Mouse (Mus musculus) adrenal gland, postnatal 36 days (tissue): ENCODE measurements around the gene Tial1. TPM values are rescaled to one million over a fixed set of nuclear protein-coding genes. Genes with fewer than 3 reads are reported as not detected.

Source experiments
- DNase-seq, 2 experiments: peaks; one replicate each; pipeline ENCODE4 v3.0.0; 2021; ENCODE audit warnings: mixed read lengths in 1 of 2
- microRNA-seq: library from miRNA; unstranded; fragments of <30 nt; microRNA quantifications from one replicate; pipeline ENCODE4 v1.2.0, GENCODE M21; 2021
- total RNA-seq, 2 experiments: library from RNA; stranded (reverse); gene quantifications; 2 replicates each; pipeline ENCODE4 v1.2.3; 2021

Gene Tial1
- total RNA-seq, 2 experiments from 2014 or later = 74.4 to 90.2 TPM

DNA sequence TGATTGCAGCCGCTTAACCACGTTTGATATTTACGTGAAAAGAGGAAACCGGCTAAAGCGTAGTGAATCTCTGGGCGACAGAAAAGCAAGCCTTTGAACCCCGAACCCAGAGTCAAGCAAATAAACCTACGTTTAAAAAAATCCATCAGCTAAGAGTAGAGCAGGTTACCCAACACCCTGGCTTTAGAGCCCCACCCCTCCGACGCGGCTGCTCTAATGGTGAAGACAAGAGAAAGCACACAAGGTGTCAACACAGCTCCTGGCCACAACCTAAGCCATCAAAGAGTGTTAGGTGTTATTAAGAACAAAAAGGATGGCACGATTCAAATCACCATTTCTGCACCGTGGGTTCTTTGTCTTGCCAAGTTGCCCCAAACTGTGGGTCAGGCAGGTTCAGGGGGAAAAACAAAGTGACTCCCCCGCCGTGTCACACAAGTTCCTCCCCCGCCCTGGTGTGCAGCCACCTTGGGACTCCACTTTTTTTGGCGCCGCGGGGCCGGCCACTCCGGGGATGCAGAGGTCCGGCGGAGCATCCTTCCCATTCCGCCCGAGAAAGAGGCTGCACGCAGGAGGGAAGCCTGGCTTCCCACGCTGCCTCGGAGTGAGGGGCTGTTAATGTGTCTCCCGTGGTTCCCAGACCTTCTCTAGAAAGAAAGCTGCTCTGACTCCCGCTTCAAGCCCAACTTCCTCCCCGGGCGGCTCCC is 44.1 kb downstream of the Tial1 start:
- DNase-seq = no peak

DNA sequence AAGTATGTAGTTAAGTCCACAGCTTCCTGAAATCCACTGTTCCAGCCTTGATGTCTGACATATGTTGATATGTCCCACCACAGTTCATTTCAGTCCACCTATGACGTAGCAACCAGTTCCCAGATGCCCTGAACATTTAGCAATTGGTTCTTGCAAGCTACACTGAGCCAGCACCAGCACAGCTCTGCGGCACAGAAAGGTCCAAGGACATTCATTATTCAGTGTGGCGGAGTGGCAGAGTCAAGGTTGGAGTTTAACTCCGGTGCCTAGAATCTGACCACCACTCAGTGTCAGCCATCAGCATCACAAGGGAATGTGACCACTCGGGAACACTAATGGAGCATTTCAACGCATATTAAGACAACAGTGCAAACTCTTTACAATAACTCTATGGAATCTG is 44.9 kb downstream of the Tial1 start:
- DNase-seq = peak in 1 of 2 experiments; percentile 54

GRCm38 (mm10) chr7:128414433-128414832 is 47.1 kb downstream of the Tial1 start:
- DNase-seq = no peak

- DNase-seq = no peak
Observed at GRCm38 (mm10) chr7:128412071-128412833, 49.3 kb downstream of the Tial1 start.

DNA sequence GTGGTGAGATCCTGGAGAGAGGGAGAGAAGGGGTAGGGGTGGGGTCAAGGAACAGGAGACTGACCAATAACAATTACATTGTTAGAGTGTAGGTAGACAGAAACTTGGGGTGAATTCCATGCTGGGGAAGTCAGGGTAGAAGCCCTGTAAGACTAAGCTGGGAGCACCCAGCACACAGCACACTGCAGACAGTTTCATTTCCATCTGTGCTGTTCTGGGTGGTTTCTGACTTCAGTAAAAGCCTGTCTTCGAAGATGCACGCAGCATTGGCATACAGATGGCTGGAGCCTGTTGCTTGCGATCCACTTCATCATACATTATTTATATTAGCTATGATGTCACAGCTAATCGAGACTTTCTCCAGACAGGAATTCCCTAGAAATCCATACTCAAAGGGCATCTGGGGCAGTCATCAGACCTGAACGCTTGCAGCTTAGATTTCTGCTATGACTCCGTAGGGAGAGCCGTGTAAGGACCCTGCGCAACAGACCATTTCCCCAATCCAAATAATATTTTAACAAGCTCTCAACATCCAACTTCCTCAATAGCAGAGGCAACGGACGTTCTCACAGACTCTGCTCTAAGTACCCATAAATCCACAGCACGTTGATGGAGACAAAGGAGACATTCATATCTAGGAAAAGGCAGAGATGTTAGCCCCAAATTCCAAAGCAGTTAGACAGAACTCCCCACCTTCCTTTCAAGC is 50.7 kb downstream of the Tial1 start:
- DNase-seq = no peak

- no peak for DNase-seq
Observed at GRCm38 (mm10) chr7:128408265-128408664, 53.3 kb downstream of the Tial1 start.

- DNase-seq = no peak
Observed at GRCm38 (mm10) chr7:128403988-128404387, 57.5 kb downstream of the Tial1 start.

DNA sequence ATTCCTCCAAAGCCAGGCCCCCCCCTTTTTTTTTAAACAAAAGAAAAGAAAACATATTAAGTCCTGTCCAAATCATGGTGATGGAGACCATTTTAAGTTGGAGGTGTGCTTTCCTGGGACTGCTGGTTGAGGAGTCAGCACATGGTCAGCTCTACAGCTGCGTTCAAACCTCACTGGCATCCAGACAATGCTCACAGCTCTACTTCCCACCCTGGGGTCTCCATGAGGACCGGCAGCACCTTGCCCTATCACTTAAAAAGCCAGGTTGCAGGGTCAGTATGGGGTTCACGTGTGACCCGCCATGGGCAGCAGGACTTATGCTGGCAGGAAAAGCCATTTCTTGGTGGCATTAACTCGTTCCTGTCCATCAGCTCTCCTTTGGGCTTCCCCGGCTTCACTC is 57.9 kb downstream of the Tial1 start:
- no peak for DNase-seq

DNA sequence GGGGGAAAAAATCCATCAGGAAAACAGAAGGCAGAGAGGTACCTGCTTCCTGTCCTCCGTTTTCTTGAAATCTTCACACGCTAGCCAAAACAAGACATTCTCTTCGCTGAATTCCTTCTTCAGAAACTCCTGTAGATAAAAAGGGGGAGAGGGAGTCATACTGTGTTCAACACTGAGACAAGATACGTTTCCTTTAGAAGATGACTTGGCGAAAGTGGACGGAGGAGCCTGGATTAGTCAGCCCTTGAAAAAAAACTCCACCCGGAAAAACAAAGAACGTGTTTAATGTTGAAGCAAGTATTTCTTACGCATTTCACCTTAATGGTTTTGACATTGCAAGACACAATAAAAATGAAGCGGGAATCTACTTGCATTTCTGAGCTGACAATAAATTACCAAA is 58.4 kb downstream of the Tial1 start:
- DNase-seq = no peak

GRCm38 (mm10) chr7:128402577-128402976 is 58.9 kb downstream of the Tial1 start:
- DNase-seq = peak; percentile 18 to 34

GRCm38 (mm10) chr7:128398664-128399063 is 62.9 kb downstream of the Tial1 start:
- DNase-seq = peak in 1 of 2 experiments; percentile 29

GRCm38 (mm10) chr7:128397066-128397465 is 64.5 kb downstream of the Tial1 start:
- DNase-seq = no peak

- DNase-seq = no peak
Observed at GRCm38 (mm10) chr7:128393756-128394155, 67.8 kb downstream of the Tial1 start.

- no peak for DNase-seq
Observed at GRCm38 (mm10) chr7:128392972-128393314, 68.6 kb downstream of the Tial1 start.

- DNase-seq = peak in 1 of 2 experiments; percentile 19
Observed at GRCm38 (mm10) chr7:128392071-128392971, 69.2 kb downstream of the Tial1 start.

- no peak for DNase-seq
Observed at GRCm38 (mm10) chr7:128391267-128392057, 70.1 kb downstream of the Tial1 start.

Small RNAs within 50 kb of the gene (microRNA-seq; reads per million reads assigned to microRNA genes)
- gene Gm24365 = not detected

Other genes with a start within 250 kb of the Tial1 start
- 10 to 100 TPM; 18.5 to 19.9 TPM for gene Armc5, start 224.4 kb downstream of the Tial1 start, total RNA-seq
- gene 9130023H24Rik, start 223.7 kb downstream of the Tial1 start, total RNA-seq = 1 to 10 TPM; 6.5 to 7.6 TPM
- 10 to 100 TPM; 18.3 to 28.9 TPM for gene Tgfb1i1, start 214.9 kb downstream of the Tial1 start, total RNA-seq
- gene Slc5a2, start 196.1 kb downstream of the Tial1 start, total RNA-seq = not detected
- 10 to 100 TPM; 27.9 to 28.9 TPM for gene BC017158, start 163.5 kb downstream of the Tial1 start, total RNA-seq
- gene Rgs10, start 43.0 kb downstream of the Tial1 start, total RNA-seq = 10 to 100 TPM; 10.6 to 19.7 TPM
- gene Bag3, start 61.9 kb upstream of the Tial1 start, total RNA-seq = 100 to 1,000 TPM; 193 to 336 TPM
- gene Inpp5f, start 149.6 kb upstream of the Tial1 start, total RNA-seq = 10 to 100 TPM; 21.2 to 28.7 TPM